Mouse (Mus musculus): ENCODE measurements around the gene Hist1h4d.

Gene Hist1h4d

GRCm38 (mm10) chr13:23593051-23593770 lies 11.8 kb downstream of the Hist1h4d start:
- DNase-seq (ENCODE audit: low read depth, low spot score) = no peak
- no peaks in the 10 kb centered on the region for H3K27me3 ChIP-seq (ENCODE audit: control insufficient read depth, insufficient read depth, low read length, poor library complexity, severe bottlenecking)
- no peaks in the 10 kb centered on the region for H3K36me3 ChIP-seq (ENCODE audit: control insufficient read depth, insufficient read depth, low read length, poor library complexity, severe bottlenecking)

GRCm38 (mm10) chr13:23595185-23595584 lies 13.8 kb downstream of the Hist1h4d start:
- no peaks in the 10 kb centered on the region for H3K27me3 ChIP-seq (ENCODE audit: control insufficient read depth, insufficient read depth, low read length, poor library complexity, severe bottlenecking)
- H3K36me3 ChIP-seq (ENCODE audit: control insufficient read depth, insufficient read depth, low read length, poor library complexity, severe bottlenecking) = no peaks in the 10 kb centered on the region
- DNase-seq (ENCODE audit: low read depth, low spot score) = no peak

- Histone ChIP-seq H3K36me3 (ENCODE audit: control insufficient read depth, insufficient read depth, low read length, poor library complexity, severe bottlenecking) (no peaks in the 10 kb centered on the region), H3K27me3 (ENCODE audit: control insufficient read depth, insufficient read depth, low read length, poor library complexity, severe bottlenecking) (no peaks in the 10 kb centered on the region)
- no peak for DNase-seq (ENCODE audit: low read depth, low spot score)
Measured at GRCm38 (mm10) chr13:23595622-23596372, 14.4 kb downstream of the Hist1h4d start.

GRCm38 (mm10) chr13:23597957-23598356 lies 16.6 kb downstream of the Hist1h4d start:
- Histone ChIP-seq H3K36me3 (ENCODE audit: control insufficient read depth, insufficient read depth, low read length, poor library complexity, severe bottlenecking) (no peaks in the 10 kb centered on the region), H3K27me3 (ENCODE audit: control insufficient read depth, insufficient read depth, low read length, poor library complexity, severe bottlenecking) (no peaks in the 10 kb centered on the region)
- peak; percentile 89 for DNase-seq (ENCODE audit: low read depth, low spot score)

- H3K36me3 ChIP-seq (ENCODE audit: control insufficient read depth, insufficient read depth, low read length, poor library complexity, severe bottlenecking) = no peaks in the 10 kb centered on the region
Measured at GRCm38 (mm10) chr13:23603182-23603699, 21.8 kb downstream of the Hist1h4d start.

GRCm38 (mm10) chr13:23604452-23604851 lies 23.1 kb downstream of the Hist1h4d start:
- Histone ChIP-seq H3K36me3 (ENCODE audit: control insufficient read depth, insufficient read depth, low read length, poor library complexity, severe bottlenecking) (no peaks in the 10 kb centered on the region), H3K27me3 (ENCODE audit: control insufficient read depth, insufficient read depth, low read length, poor library complexity, severe bottlenecking) (no peaks in the 10 kb centered on the region)
- DNase-seq (ENCODE audit: low read depth, low spot score) = no peak

More at GRCm38 (mm10) chr13:23603182-23603699, 21.8 kb downstream of the Hist1h4d start:
- no peak for DNase-seq (ENCODE audit: low read depth, low spot score)
- no peaks in the 10 kb centered on the region for H3K27me3 ChIP-seq (ENCODE audit: control insufficient read depth, insufficient read depth, low read length, poor library complexity, severe bottlenecking)

- no peaks in the 10 kb centered on the region for H3K36me3 ChIP-seq (ENCODE audit: control insufficient read depth, insufficient read depth, low read length, poor library complexity, severe bottlenecking)
- no peak for DNase-seq (ENCODE audit: low read depth, low spot score)
- H3K27me3 ChIP-seq (ENCODE audit: control insufficient read depth, insufficient read depth, low read length, poor library complexity, severe bottlenecking) = no peaks in the 10 kb centered on the region
Measured at GRCm38 (mm10) chr13:23605052-23605451, 23.7 kb downstream of the Hist1h4d start.

GRCm38 (mm10) chr13:23609209-23609608 lies 27.8 kb downstream of the Hist1h4d start:
- Histone ChIP-seq H3K27me3 (ENCODE audit: control insufficient read depth, insufficient read depth, low read length, poor library complexity, severe bottlenecking) (no peaks in the 10 kb centered on the region), H3K36me3 (ENCODE audit: control insufficient read depth, insufficient read depth, low read length, poor library complexity, severe bottlenecking) (no peaks in the 10 kb centered on the region)
- DNase-seq (ENCODE audit: low read depth, low spot score) = no peak

GRCm38 (mm10) chr13:23609844-23610243 lies 28.4 kb downstream of the Hist1h4d start:
- no peak for DNase-seq (ENCODE audit: low read depth, low spot score)
- Histone ChIP-seq H3K36me3 (ENCODE audit: control insufficient read depth, insufficient read depth, low read length, poor library complexity, severe bottlenecking) (no peaks in the 10 kb centered on the region), H3K27me3 (ENCODE audit: control insufficient read depth, insufficient read depth, low read length, poor library complexity, severe bottlenecking) (no peaks in the 10 kb centered on the region)

- Histone ChIP-seq H3K27me3 (ENCODE audit: control insufficient read depth, insufficient read depth, low read length, poor library complexity, severe bottlenecking) (no peaks in the 10 kb centered on the region), H3K36me3 (ENCODE audit: control insufficient read depth, insufficient read depth, low read length, poor library complexity, severe bottlenecking) (no peaks in the 10 kb centered on the region)
- no peak for DNase-seq (ENCODE audit: low read depth, low spot score)
Measured at GRCm38 (mm10) chr13:23610393-23610792, 29.0 kb downstream of the Hist1h4d start.

- DNase-seq (ENCODE audit: low read depth, low spot score) = no peak
- Histone ChIP-seq H3K27me3 (ENCODE audit: control insufficient read depth, insufficient read depth, low read length, poor library complexity, severe bottlenecking) (no peaks in the 10 kb centered on the region), H3K36me3 (ENCODE audit: control insufficient read depth, insufficient read depth, low read length, poor library complexity, severe bottlenecking) (no peaks in the 10 kb centered on the region)
Measured at GRCm38 (mm10) chr13:23611638-23612037, 30.2 kb downstream of the Hist1h4d start.

GRCm38 (mm10) chr13:23620056-23620732 lies 38.8 kb downstream of the Hist1h4d start:
- DNase-seq (ENCODE audit: low read depth, low spot score) = peak; percentile 27
- no peaks in the 10 kb centered on the region for H3K27me3 ChIP-seq (ENCODE audit: control insufficient read depth, insufficient read depth, low read length, poor library complexity, severe bottlenecking)
- no peaks in the 10 kb centered on the region for H3K36me3 ChIP-seq (ENCODE audit: control insufficient read depth, insufficient read depth, low read length, poor library complexity, severe bottlenecking)

- no peaks in the 10 kb centered on the region for H3K27me3 ChIP-seq (ENCODE audit: control insufficient read depth, insufficient read depth, low read length, poor library complexity, severe bottlenecking)
- DNase-seq (ENCODE audit: low read depth, low spot score) = peak; percentile 94
- no peaks in the 10 kb centered on the region for H3K36me3 ChIP-seq (ENCODE audit: control insufficient read depth, insufficient read depth, low read length, poor library complexity, severe bottlenecking)
Measured at GRCm38 (mm10) chr13:23620733-23621531, 39.5 kb downstream of the Hist1h4d start, which contains the start of gene Hist1h2be. TSS of gene Hist1h2be (minus strand) at chr13:23621124.

- peak; percentile 89 for DNase-seq (ENCODE audit: low read depth, low spot score)
Measured at GRCm38 (mm10) chr13:23621532-23622174, 40.3 kb downstream of the Hist1h4d start.

More at GRCm38 (mm10) chr13:23621532-23622174, 40.3 kb downstream of the Hist1h4d start:
- H3K27me3 ChIP-seq (ENCODE audit: control insufficient read depth, insufficient read depth, low read length, poor library complexity, severe bottlenecking) = no peaks in the 10 kb centered on the region
- H3K36me3 ChIP-seq (ENCODE audit: control insufficient read depth, insufficient read depth, low read length, poor library complexity, severe bottlenecking) = no peaks in the 10 kb centered on the region
